Mouse (Mus musculus): ENCODE results near the gene Smim26. TPM values are rescaled to one million over a fixed set of nuclear protein-coding genes. Genes with fewer than 3 reads are reported as not detected.
A peak's percentile ranks its signal among the peaks of the same experiment; 100 is the strongest.

The Smim26 gene
- polyA plus RNA-seq (2012; rRNA removed), result 3.3 and 4.5 TPM in 2 replicates

DNA sequence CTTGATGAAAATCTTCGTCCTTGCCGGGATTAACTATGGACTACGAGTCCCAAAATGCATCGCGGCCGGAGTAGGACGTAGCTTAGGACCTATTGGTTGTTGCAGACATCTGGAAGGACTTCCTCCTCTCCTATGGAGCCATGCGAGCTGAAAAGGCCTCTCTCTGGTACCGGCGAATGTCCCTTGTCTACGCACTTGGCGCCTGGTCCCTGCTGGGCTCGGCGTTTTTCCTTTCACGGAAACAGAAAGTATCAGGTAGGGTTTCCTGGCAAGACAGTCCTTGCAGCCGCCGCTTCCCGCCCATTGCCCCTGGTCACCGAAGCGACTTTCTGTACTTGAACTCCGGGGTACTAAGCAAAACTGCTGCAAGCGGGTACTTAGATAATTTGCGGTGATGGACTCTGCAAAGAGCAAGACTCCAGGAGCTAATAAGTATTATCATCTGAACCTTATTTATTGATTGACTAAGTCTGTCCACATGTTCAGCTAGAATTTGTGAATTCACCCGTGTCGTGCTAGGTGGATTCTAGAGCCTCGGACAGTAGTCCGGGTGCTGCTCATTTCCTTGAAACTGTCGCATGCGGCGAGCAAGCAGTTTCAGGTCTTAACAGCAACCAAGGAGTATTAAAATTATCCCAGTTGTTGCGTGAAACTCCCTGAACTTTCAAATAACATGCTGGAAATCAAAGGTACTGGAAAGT is at the start of gene Smim26:
Gene Smim26 (plus strand): TSS at position 104 of the 701 bp plus-strand sequence.
- TF ChIP-seq CTCF (IDR thresholded peaks at IDR 0.05; ENCODE audit: insufficient read depth, low read length) (no peak), POLR2A (IDR thresholded peaks at IDR 0.05; ENCODE audit: borderline replicate concordance, extremely low read depth, low read depth, low read length) (peak; percentile 69; the same call in 1 of the 2 replicates)
- under 1% methylated on average over 31 of the region's 31 CpGs for WGBS
- H3K4me1 ChIP-seq (ENCODE audit: control insufficient read depth, insufficient read depth, low read length), result peaks cover 3% of the 10 kb centered on the region
- peak within 1 kb of the TSS; percentile 86 for H3K4me3 ChIP-seq (replicated peaks; ENCODE audit: extremely low read depth, low read depth, low read length)
- peak; percentile 76 for DNase-seq

DNA sequence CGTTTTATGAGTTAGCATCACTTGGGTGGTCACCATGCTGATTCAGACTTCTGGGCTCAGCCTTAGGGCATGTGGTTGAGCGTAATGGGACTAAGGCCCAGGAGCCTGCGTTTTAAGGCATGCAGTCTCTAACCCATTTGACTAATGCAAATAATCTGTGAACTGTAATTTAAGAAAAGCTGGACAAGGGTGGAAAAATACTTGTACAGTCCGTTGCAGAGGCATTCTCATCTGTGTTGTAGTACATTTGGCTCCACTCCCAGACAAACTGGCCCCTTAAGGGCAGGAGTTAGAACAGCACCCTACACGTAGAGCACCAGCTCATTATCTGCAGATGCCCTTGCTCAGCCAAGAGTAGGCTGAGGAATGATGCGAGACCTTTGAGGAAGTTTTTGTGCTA is 49.2 kb upstream of the Smim26 start:
- 56% methylated on average over 6 of the region's 6 CpGs for WGBS
- no peak for DNase-seq
- TF ChIP-seq POLR2A (IDR thresholded peaks at IDR 0.05; ENCODE audit: borderline replicate concordance, extremely low read depth, low read depth, low read length) (no peak), CTCF (IDR thresholded peaks at IDR 0.05; ENCODE audit: insufficient read depth, low read length) (no peak)
- Histone ChIP-seq H3K4me3 (replicated peaks; ENCODE audit: extremely low read depth, low read depth, low read length) (no peak overlapping the region), H3K4me1 (ENCODE audit: control insufficient read depth, insufficient read depth, low read length) (no peaks in the 10 kb centered on the region; the same call in 1 of the 2 replicates)

- no peak overlapping the region for H3K4me3 ChIP-seq (replicated peaks; ENCODE audit: extremely low read depth, low read depth, low read length)
- H3K4me1 ChIP-seq (ENCODE audit: control insufficient read depth, insufficient read depth, low read length), result no peaks in the 10 kb centered on the region; the same call in 1 of the 2 replicates
- DNase-seq, result no peak
- TF ChIP-seq CTCF (IDR thresholded peaks at IDR 0.05; ENCODE audit: insufficient read depth, low read length), result no peak
- TF ChIP-seq POLR2A (IDR thresholded peaks at IDR 0.05; ENCODE audit: borderline replicate concordance, extremely low read depth, low read depth, low read length), result no peak
- WGBS, result 82% methylated on average over 2 of the region's 2 CpGs
These were observed 48.8 kb upstream of the Smim26 start for GRCm38 (mm10) chr2:144545061-144545460.

- DNase-seq, result no peak
- WGBS, result 18% methylated on average over 1 of the region's 1 CpGs
- Histone ChIP-seq H3K4me3 (replicated peaks; ENCODE audit: extremely low read depth, low read depth, low read length) (no peak overlapping the region), H3K4me1 (ENCODE audit: control insufficient read depth, insufficient read depth, low read length) (no peaks in the 10 kb centered on the region; the same call in 1 of the 2 replicates)
- TF ChIP-seq CTCF (IDR thresholded peaks at IDR 0.05; ENCODE audit: insufficient read depth, low read length) (no peak), POLR2A (IDR thresholded peaks at IDR 0.05; ENCODE audit: borderline replicate concordance, extremely low read depth, low read depth, low read length) (no peak)
These were observed 48.4 kb upstream of the Smim26 start for GRCm38 (mm10) chr2:144545481-144545880.

- Histone ChIP-seq H3K4me3 (replicated peaks; ENCODE audit: extremely low read depth, low read depth, low read length) (no peak overlapping the region), H3K4me1 (ENCODE audit: control insufficient read depth, insufficient read depth, low read length) (no peaks in the 10 kb centered on the region; the same call in 1 of the 2 replicates)
- TF ChIP-seq CTCF (IDR thresholded peaks at IDR 0.05; ENCODE audit: insufficient read depth, low read length), result no peak
- TF ChIP-seq POLR2A (IDR thresholded peaks at IDR 0.05; ENCODE audit: borderline replicate concordance, extremely low read depth, low read depth, low read length), result no peak
- no peak for DNase-seq
- 73% methylated on average over 4 of the region's 4 CpGs for WGBS
These were observed 46.3 kb upstream of the Smim26 start for GRCm38 (mm10) chr2:144547559-144547958.

DNA sequence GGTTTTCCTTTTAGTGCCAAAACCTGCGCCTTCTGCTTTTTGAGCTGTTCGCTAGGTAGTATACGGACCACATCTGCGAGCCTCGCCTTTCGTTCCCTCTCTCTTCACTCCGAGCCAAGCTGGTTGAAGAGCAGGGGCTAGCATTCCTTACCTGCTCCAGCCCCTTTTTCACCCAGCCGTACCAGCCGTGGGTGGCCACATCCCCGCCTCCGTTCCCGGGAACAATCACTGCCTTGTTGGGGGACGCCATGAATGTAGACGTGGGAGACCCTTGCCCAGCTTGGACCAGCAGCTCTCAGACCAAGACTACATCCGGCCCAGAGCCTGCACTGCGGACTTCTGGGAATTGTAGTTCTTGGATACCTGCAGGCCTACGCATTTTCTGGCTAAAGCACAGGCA is 43.3 kb upstream of the Smim26 start, which contains the start of gene Rbbp9:
Gene Rbbp9 (minus strand): TSS at position 341 of the 400 bp plus-strand sequence.
- DNase-seq, result peak; percentile 63
- under 1% methylated on average over 17 of the region's 17 CpGs for WGBS
- Histone ChIP-seq H3K4me3 (replicated peaks; ENCODE audit: extremely low read depth, low read depth, low read length) (peak within 1 kb of the TSS; percentile 79), H3K4me1 (ENCODE audit: control insufficient read depth, insufficient read depth, low read length) (no peaks in the 10 kb centered on the region)
- TF ChIP-seq CTCF (IDR thresholded peaks at IDR 0.05; ENCODE audit: insufficient read depth, low read length) (no peak), POLR2A (IDR thresholded peaks at IDR 0.05; ENCODE audit: borderline replicate concordance, extremely low read depth, low read depth, low read length) (peak; percentile 70; the same call in 1 of the 2 replicates)

- WGBS, result 91% methylated on average over 3 of the region's 3 CpGs
- Histone ChIP-seq H3K4me1 (ENCODE audit: control insufficient read depth, insufficient read depth, low read length) (no peaks in the 10 kb centered on the region), H3K4me3 (replicated peaks; ENCODE audit: extremely low read depth, low read depth, low read length) (no peak overlapping the region)
- DNase-seq, result no peak
- TF ChIP-seq POLR2A (IDR thresholded peaks at IDR 0.05; ENCODE audit: borderline replicate concordance, extremely low read depth, low read depth, low read length) (no peak), CTCF (IDR thresholded peaks at IDR 0.05; ENCODE audit: insufficient read depth, low read length) (no peak)
These were observed 39.9 kb upstream of the Smim26 start for GRCm38 (mm10) chr2:144553905-144554304.

DNA sequence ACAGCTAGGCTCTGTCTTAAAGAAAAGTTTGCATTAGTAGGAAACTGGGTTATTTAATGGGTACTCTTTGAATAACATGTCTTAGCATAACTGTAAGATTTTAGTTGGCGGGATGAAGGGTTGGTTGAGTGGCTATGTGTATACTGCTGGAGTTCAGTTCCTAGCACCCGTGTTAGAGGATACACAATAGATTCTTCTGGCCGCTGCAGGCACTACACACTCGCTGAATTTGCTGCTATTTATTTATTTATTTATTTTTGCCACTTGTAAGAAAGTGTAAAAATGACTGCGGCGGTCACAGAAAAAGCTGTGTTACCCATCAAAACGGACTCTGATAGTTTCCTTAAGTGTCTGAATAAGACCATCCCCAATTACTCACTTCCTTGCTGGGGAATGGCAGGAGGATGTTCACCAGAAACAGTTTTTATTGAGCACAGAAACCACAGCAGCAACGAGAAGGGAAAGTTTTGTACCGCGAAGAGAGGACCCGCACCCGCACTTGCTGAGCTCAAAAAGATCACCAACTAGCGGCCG is 38.5 kb upstream of the Smim26 start:
- Histone ChIP-seq H3K4me1 (ENCODE audit: control insufficient read depth, insufficient read depth, low read length) (no peaks in the 10 kb centered on the region), H3K4me3 (replicated peaks; ENCODE audit: extremely low read depth, low read depth, low read length) (peak overlapping the region; percentile 97)
- 2% methylated on average over 14 of the region's 14 CpGs for WGBS
- DNase-seq, result no peak
- TF ChIP-seq CTCF (IDR thresholded peaks at IDR 0.05; ENCODE audit: insufficient read depth, low read length) (no peak), POLR2A (IDR thresholded peaks at IDR 0.05; ENCODE audit: borderline replicate concordance, extremely low read depth, low read depth, low read length) (no peak)

DNA sequence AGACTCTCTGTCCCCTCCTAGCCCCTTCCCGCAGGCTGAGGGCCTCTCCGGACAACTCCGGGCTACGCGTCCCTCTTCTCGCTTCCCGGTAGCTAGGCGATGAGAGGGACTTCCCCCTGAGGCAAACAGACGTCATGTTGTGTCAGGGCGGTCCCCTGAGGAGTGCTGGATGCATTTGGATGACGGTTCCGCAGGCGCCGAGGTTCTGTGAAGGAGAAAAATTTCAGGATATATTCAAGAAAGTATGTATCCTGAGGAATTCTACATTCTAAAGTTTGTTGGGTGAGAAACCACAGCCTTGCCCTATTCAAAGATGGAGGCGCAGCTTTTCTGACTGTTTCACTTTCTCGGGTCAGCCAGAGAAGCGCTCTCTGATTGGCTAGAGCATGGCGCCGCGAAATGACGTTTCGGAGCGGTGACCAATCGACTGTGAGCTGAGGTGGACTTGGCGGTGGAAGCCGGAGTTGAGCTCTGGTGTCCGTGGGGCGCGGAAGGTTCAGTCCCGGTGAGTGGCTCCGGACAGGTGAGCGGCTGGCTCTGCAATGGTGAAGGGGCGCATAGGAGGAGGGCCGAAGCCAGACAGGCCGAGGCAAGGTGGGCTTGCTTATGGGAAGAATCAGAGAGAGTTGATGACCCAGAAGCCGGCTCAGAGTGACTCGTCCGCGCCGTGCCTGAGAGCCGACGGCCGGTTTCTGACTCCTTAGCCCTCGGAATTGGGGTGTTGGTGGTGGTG is 37.9 kb upstream of the Smim26 start, which contains the start of gene Sec23b:
Gene Sec23b (plus strand): TSS at position 410 of the 733 bp plus-strand sequence.
- H3K4me3 ChIP-seq (replicated peaks; ENCODE audit: extremely low read depth, low read depth, low read length), result peak within 1 kb of the TSS; percentile 97
- DNase-seq, result peak; percentile 95
- H3K4me1 ChIP-seq (ENCODE audit: control insufficient read depth, insufficient read depth, low read length), result no peaks in the 10 kb centered on the region
- no peak for TF ChIP-seq CTCF (IDR thresholded peaks at IDR 0.05; ENCODE audit: insufficient read depth, low read length)
- TF ChIP-seq POLR2A (IDR thresholded peaks at IDR 0.05; ENCODE audit: borderline replicate concordance, extremely low read depth, low read depth, low read length), result peak; percentile 84
- under 1% methylated on average over 44 of the region's 44 CpGs for WGBS

All from lung, adult 2 months (tissue).